Mouse (Mus musculus): Measurements from ENCODE around the gene Smarcc1. TPM values are rescaled to one million over a fixed set of nuclear protein-coding genes. Genes with fewer than 3 reads are reported as not detected.
A peak's percentile ranks its signal among the peaks of the same experiment; 100 is the strongest.
"Not testable (repeated sequence)": the region's sequence is repeated elsewhere in the genome, so short reads cannot be mapped to it uniquely, and the experiment has no call there.

Gene Smarcc1
- 76.6 and 106 TPM in 2 replicates for polyA plus RNA-seq (2012; ENCODE audit: insufficient read depth, insufficient read length, low replicate concordance, missing spikeins)

DNA sequence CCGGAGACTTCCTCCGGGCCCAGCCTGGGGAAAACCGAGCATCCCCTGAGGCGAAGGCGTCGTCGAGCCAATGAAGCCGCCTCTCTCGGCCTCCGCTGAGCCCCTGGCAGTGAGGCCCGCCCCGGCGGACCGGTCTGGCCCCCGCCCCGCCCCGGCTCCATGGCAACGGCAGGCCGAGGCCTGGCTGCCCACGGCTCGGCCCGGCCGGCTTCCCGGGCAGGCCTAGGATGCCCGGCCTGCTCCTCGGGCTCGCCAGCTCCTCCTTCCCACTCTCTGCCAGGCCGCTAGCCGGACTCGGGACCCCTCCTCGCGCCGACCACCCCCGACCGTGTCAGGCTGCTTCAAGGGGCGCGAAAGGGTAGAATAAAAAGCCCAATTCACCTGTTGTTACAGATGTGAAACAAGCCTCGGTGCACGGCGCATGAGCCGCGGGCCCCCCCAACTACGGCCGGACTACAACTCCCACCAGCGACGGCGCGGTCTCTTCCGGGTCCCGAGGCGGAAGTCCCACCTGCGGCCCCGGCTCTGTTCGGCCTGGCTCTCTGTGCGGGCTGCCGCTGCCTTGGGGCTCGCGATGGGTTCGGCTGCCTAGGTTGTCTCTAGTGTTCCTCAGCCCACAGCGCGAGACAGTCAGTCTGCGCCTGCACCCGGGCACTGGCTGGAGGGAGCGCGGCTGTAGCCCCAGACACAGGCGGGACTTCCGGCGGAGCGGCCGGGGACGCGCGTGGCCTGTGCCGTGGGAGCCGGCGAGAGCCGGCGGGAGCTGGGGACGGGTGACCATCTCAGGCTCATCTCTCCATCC, at the start of gene Smarcc1:
Gene Smarcc1, plus strand, starts transcription at position 732 of the 802 bp plus-strand sequence.
- peak within 1 kb of the TSS; percentile 75 for H3K4me3 ChIP-seq (ENCODE audit: insufficient read depth, low read depth, low read length)
- no peak for TF ChIP-seq CTCF (IDR thresholded peaks at IDR 0.05; ENCODE audit: insufficient read depth, low read depth, low read length)
- TF ChIP-seq POLR2A (IDR thresholded peaks at IDR 0.05; ENCODE audit: insufficient read depth, low read depth, low read length): peak; percentile 84
- H3K27ac ChIP-seq (ENCODE audit: insufficient read depth, low read depth, low read length): peak within 1 kb of the TSS; percentile 50
- no peaks in the 10 kb centered on the region for H3K4me1 ChIP-seq (ENCODE audit: control insufficient read depth, insufficient read depth, low read length)
- WGBS: under 1% methylated on average over 79 of the region's 79 CpGs

DNA sequence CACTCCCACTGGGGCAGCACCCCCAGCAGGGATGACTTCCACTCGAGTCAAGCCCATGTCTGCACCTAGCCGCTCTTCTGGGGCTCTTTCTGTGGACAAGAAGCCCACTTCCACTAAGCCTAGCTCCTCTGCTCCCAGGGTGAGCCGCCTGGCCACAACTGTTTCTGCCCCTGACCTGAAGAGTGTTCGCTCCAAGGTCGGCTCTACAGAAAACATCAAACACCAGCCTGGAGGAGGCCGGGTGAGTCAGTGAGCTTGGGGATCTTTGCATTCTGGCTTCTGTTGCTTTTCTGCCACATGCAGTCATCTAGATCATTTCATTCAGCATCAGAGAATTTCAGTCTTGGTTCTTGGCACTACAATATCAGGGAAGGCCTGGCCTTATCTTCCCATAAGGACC, 48.8 kb upstream of the Smarcc1 start:
- WGBS: 86% methylated on average over 6 of the region's 6 CpGs
- Histone ChIP-seq H3K4me3 (ENCODE audit: insufficient read depth, low read depth, low read length) (no peak overlapping the region), H3K4me1 (ENCODE audit: control insufficient read depth, insufficient read depth, low read length) (peaks cover 11% of the 10 kb centered on the region; the same call in 1 of the 2 replicates), H3K27ac (ENCODE audit: insufficient read depth, low read depth, low read length) (no peak overlapping the region)
- TF ChIP-seq CTCF (IDR thresholded peaks at IDR 0.05; ENCODE audit: insufficient read depth, low read depth, low read length) (no peak), POLR2A (IDR thresholded peaks at IDR 0.05; ENCODE audit: insufficient read depth, low read depth, low read length) (no peak)

DNA sequence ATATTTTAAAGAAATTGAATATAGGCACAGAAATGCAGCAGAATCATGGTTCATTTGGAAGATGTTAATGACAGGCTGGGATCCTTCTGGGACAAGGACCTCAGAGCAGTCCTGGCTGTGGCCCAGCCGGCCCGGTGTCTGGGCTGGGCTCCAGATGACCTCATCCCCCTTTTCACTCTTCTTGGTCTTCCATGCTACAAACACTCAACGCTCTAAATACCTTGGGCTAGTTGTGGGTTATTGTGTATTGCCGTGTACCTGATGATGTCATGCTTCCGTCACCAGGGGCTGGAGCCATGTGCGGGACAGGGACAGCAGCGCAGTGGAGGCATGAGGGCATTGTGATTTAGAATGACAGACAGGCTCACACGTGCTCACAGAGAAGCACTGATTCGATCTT, 47.1 kb upstream of the Smarcc1 start:
- peak overlapping the region; percentile 4; the same call in 1 of the 2 replicates for H3K27ac ChIP-seq (ENCODE audit: insufficient read depth, low read depth, low read length)
- TF ChIP-seq CTCF (IDR thresholded peaks at IDR 0.05; ENCODE audit: insufficient read depth, low read depth, low read length) (no peak), POLR2A (IDR thresholded peaks at IDR 0.05; ENCODE audit: insufficient read depth, low read depth, low read length) (no peak)
- H3K4me3 ChIP-seq (ENCODE audit: insufficient read depth, low read depth, low read length): no peak overlapping the region
- 29% methylated on average over 9 of the region's 9 CpGs for WGBS
- peaks cover 7% of the 10 kb centered on the region; the same call in 1 of the 2 replicates for H3K4me1 ChIP-seq (ENCODE audit: control insufficient read depth, insufficient read depth, low read length)

DNA sequence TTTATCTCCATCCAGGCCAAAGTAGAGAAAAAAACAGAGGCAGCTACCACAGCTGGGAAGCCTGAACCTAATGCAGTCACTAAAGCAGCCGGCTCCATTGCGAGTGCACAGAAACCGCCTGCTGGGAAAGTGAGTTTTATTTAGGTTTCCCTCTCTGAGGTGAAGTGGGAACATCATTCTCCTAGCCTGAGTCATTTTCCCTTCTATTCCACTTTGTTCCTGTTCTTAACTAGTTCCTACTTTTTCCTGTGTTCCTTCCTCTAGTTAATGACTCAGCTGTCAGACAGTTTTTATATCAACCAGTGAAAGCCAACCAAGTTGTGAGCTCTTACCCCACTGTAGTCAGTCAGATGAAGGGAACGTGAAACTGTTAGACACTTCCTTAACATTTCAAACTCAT, 46.5 kb upstream of the Smarcc1 start:
- TF ChIP-seq CTCF (IDR thresholded peaks at IDR 0.05; ENCODE audit: insufficient read depth, low read depth, low read length): no peak
- TF ChIP-seq POLR2A (IDR thresholded peaks at IDR 0.05; ENCODE audit: insufficient read depth, low read depth, low read length): no peak
- no peak overlapping the region for H3K4me3 ChIP-seq (ENCODE audit: insufficient read depth, low read depth, low read length)
- peaks cover 7% of the 10 kb centered on the region; the same call in 1 of the 2 replicates for H3K4me1 ChIP-seq (ENCODE audit: control insufficient read depth, insufficient read depth, low read length)
- 0 out of 2 replicates have a peak overlapping the region, but pooled peaks have one; percentile 4 for H3K27ac ChIP-seq (ENCODE audit: insufficient read depth, low read depth, low read length)
- WGBS: 51% methylated on average over 4 of the region's 4 CpGs

DNA sequence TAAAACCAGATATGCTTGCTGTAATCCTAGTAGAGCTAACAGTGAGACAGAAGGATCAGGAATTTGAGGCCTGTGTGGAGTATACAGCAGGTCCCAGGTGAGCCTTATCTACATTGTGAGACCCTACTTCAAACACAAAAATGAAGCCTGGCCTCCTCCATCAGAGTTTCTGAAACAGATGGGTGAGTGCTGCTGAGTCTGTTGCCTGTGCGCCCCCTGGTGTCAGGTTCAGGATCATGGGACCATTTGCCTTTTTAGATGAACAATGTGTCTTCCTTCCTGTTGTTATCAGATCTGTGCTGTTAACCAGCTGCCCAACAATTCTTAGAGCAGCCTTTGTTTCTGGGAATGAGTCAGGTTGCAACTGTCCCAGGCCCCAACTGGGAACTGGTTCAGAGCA, 45.7 kb upstream of the Smarcc1 start:
- Histone ChIP-seq H3K27ac (ENCODE audit: insufficient read depth, low read depth, low read length) (no peak overlapping the region), H3K4me1 (ENCODE audit: control insufficient read depth, insufficient read depth, low read length) (peaks cover 7% of the 10 kb centered on the region; the same call in 1 of the 2 replicates), H3K4me3 (ENCODE audit: insufficient read depth, low read depth, low read length) (no peak overlapping the region)
- TF ChIP-seq CTCF (IDR thresholded peaks at IDR 0.05; ENCODE audit: insufficient read depth, low read depth, low read length) (peak; percentile 40; the same call in 1 of the 2 replicates), POLR2A (IDR thresholded peaks at IDR 0.05; ENCODE audit: insufficient read depth, low read depth, low read length) (no peak)
- 9% methylated on average over 1 of the region's 1 CpGs for WGBS

DNA sequence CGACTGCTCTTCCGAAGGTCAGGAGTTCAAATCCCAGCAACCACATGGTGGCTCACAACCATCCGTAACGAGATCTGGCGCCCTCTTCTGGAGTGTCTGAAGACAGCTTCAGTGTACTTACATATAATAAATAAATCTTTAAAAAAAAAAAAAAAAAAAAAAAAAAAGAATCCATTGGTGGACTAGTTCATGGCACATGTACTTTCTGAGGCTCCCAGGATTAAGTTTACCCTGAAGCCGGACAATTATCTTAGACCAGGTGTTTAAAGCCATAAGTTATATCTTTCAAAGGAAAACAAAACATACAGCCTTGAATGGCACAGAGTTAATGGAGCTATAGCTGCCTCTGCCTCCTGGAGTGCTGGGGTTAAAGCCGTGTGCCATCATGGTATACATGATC, 41.0 kb upstream of the Smarcc1 start:
- not testable (repeated sequence) for H3K27ac ChIP-seq (ENCODE audit: insufficient read depth, low read depth, low read length); H3K4me3 ChIP-seq (ENCODE audit: insufficient read depth, low read depth, low read length)
- 90% methylated on average over 4 of the region's 7 CpGs for WGBS
- H3K4me1 ChIP-seq (ENCODE audit: control insufficient read depth, insufficient read depth, low read length): peaks cover 20% of the 10 kb centered on the region

DNA sequence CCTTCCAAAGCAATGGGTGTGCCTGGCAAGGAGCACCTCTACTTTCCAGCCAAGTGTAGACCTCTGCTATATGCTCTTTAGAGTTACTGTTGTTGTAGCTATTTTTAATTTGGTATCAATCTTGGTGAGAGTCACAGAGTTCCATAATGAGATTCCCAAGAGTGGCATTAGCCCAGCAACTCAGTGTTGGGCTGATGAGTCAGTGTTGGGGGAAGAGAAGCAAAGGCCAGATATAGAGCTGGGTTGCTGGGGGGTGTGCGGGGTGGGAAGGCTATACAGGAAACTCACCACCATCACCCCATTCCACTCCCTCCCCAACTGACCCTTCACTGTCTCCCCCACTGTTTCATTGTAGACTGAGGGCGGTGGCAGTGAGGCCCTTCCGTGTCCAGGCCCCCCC, 36.4 kb upstream of the Smarcc1 start:
- 50% methylated on average over 3 of the region's 3 CpGs for WGBS
- H3K4me3 ChIP-seq (ENCODE audit: insufficient read depth, low read depth, low read length): no peak overlapping the region
- peak overlapping the region; percentile 42; the same call in 1 of the 2 replicates for H3K27ac ChIP-seq (ENCODE audit: insufficient read depth, low read depth, low read length)
- peaks cover 28% of the 10 kb centered on the region for H3K4me1 ChIP-seq (ENCODE audit: control insufficient read depth, insufficient read depth, low read length)
- TF ChIP-seq CTCF (IDR thresholded peaks at IDR 0.05; ENCODE audit: insufficient read depth, low read depth, low read length): no peak
- no peak for TF ChIP-seq POLR2A (IDR thresholded peaks at IDR 0.05; ENCODE audit: insufficient read depth, low read depth, low read length)

DNA sequence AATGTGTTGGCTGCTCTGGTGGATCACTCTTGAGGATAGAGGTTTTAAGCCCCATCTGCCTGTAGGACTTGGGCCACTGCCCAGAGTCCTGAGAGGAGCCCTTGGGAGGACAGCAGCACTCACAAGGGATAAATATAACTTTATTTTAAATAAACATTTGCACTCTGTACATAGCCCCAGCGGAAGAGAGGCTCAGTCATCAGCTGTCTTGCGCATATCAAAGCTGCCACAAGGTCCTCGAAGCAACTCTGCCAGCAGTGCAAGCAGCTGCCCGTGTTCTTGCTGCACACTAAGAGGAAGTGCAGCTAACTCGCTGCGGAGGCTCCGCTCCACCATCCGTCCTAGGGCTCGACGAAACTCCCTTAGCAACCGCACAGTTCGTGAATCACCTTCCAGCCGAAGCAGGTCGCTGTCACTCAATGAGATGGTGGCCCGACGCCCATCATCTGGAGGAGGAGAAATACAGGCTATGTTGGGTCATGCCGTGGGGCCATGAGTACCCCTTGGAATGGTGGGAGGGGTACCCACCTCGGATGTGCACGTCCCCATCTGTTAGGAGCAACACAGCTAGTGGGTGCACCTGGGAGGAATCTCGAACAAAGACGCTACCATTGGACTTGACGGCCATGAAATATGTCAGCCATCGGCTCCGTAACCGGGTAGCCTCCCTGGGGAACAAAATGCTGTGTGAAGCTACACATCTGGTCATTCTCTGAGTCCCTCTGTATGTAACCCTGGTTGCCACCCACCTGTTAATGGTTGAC, 33.1 kb upstream of the Smarcc1 start:
- Histone ChIP-seq H3K4me3 (ENCODE audit: insufficient read depth, low read depth, low read length) (no peak overlapping the region), H3K27ac (ENCODE audit: insufficient read depth, low read depth, low read length) (no peak overlapping the region), H3K4me1 (ENCODE audit: control insufficient read depth, insufficient read depth, low read length) (peaks cover 20% of the 10 kb centered on the region)
- WGBS: 80% methylated on average over 25 of the region's 25 CpGs
- TF ChIP-seq CTCF (IDR thresholded peaks at IDR 0.05; ENCODE audit: insufficient read depth, low read depth, low read length): no peak
- TF ChIP-seq POLR2A (IDR thresholded peaks at IDR 0.05; ENCODE audit: insufficient read depth, low read depth, low read length): no peak

DNA sequence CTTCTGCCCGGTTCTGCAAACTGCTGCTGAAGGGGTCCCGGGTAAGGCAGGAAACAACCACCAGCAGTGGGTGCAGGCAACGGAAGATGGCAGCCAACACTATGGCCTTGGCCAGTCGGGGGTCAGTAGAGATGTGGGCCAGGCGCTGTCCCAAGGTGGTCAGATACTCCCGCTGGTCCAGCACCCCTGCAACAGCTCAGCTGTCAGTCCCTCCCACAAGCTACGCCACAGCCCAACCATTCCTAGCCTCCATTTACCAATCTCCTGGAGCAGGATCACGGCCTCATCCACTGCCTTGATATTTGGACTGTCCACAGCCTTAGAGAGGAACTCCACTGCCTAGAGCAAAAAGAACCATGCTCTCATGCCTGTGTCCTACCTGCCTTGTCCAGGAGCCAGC, 31.8 kb upstream of the Smarcc1 start:
- Histone ChIP-seq H3K27ac (ENCODE audit: insufficient read depth, low read depth, low read length) (no peak overlapping the region), H3K4me1 (ENCODE audit: control insufficient read depth, insufficient read depth, low read length) (peaks cover 12% of the 10 kb centered on the region), H3K4me3 (ENCODE audit: insufficient read depth, low read depth, low read length) (no peak overlapping the region)
- TF ChIP-seq POLR2A (IDR thresholded peaks at IDR 0.05; ENCODE audit: insufficient read depth, low read depth, low read length): no peak
- TF ChIP-seq CTCF (IDR thresholded peaks at IDR 0.05; ENCODE audit: insufficient read depth, low read depth, low read length): no peak
- 91% methylated on average over 8 of the region's 8 CpGs for WGBS

Data from olfactory bulb, adult 2 months (tissue).